Mouse (Mus musculus) olfactory bulb, adult 2 months (tissue): ENCODE data around the gene Gnas.

Experiments used
- CTCF ChIP-seq: fragments of 200-500 bp; IDR thresholded peaks from 2 replicates; pipeline ENCODE4 v1.5.1; 2012; ENCODE audit warnings: low read depth, mild to moderate bottlenecking, low read length, moderate library complexity; ENCODE audit not compliant: insufficient read depth
- POLR2A ChIP-seq: fragments of 200-500 bp; IDR thresholded peaks from 2 replicates; pipeline ENCODE4 v1.6.1; 2012; ENCODE audit warnings: mild to moderate bottlenecking, low read depth, low read length, moderate library complexity; ENCODE audit not compliant: insufficient read depth

- TF ChIP-seq CTCF: no peak
- no peak for TF ChIP-seq POLR2A
These were observed 107.8 kb downstream of the Gnas start for GRCm38 (mm10) chr2:174391936-174392335.
